Mouse (Mus musculus) adrenal gland, adult 2 months (tissue): ENCODE measurements at regions not wholly inside any gene's neighbourhood (a gene's known extent, or its start where the extent isn't known, plus 50 kb on each side); places are given as distances from the start of the nearest gene placed in this dataset.

Source experiments
- DNase-seq: peaks from one replicate; pipeline ENCODE4 v3.0.0; 2021

- DNase-seq, result no peak
Observed at GRCm38 (mm10) chr1:143879622-143880021, 102.5 kb downstream of the Uchl5 start.

- DNase-seq, result peak; percentile 64
Observed at GRCm38 (mm10) chr1:143878266-143878665, 101.2 kb downstream of the Uchl5 start.

DNA sequence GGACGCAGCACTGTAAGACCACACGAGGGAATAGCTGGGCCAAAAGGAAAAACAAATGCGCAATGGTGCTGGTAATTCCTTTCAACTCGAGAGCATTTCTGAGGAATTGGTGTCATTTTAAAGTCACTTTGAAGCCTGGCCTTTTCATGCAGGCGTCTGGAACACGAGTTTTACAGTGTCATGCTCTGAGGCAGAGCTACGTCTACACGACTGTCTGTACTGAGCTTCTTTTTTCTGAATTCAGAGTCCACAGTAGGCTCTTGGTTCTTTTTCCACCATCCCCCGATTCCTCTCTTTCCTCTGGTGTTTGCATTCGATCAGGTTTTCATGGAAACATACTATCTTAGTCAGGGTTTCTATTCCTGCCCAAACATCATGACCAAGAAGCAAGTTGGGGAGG is 83.2 kb downstream of the Uchl5 start:
- DNase-seq, result no peak

- no peak for DNase-seq
Observed at GRCm38 (mm10) chr1:143858532-143858931, 81.5 kb downstream of the Uchl5 start.
